Mouse (Mus musculus): ENCODE measurements at regions not wholly inside any gene's neighbourhood (a gene's known extent, or its start where the extent isn't known, plus 50 kb on each side); places are given as distances from the start of the nearest gene placed in this dataset.

GRCm38 (mm10) chr4:114683696-114684095 is 137.8 kb upstream of the Gm12830 start:
- 70% methylated on average over 5 of the region's 5 CpGs for WGBS
- Histone ChIP-seq H3K9me3 (ENCODE audit: control insufficient read depth, low read length) (no peaks in the 10 kb centered on the region), H3K27ac (ENCODE audit: low read depth, low read length) (no peak overlapping the region), H3K36me3 (ENCODE audit: control insufficient read depth, insufficient read depth, low read length) (no peaks in the 10 kb centered on the region), H3K27me3 (ENCODE audit: control insufficient read depth, insufficient read depth, low read length) (no peaks in the 10 kb centered on the region), H3K4me1 (ENCODE audit: control insufficient read depth, insufficient read depth, low read length) (no peaks in the 10 kb centered on the region), H3K9ac (ENCODE audit: low read length) (no peak overlapping the region), H3K4me3 (ENCODE audit: low read depth, low read length) (no peak overlapping the region), H3K4me2 (no peak overlapping the region)
- ATAC-seq (ENCODE audit: low FRiP score) (no peak), DNase-seq (ENCODE audit: low spot score, missing footprints) (peak; percentile 75)

DNA sequence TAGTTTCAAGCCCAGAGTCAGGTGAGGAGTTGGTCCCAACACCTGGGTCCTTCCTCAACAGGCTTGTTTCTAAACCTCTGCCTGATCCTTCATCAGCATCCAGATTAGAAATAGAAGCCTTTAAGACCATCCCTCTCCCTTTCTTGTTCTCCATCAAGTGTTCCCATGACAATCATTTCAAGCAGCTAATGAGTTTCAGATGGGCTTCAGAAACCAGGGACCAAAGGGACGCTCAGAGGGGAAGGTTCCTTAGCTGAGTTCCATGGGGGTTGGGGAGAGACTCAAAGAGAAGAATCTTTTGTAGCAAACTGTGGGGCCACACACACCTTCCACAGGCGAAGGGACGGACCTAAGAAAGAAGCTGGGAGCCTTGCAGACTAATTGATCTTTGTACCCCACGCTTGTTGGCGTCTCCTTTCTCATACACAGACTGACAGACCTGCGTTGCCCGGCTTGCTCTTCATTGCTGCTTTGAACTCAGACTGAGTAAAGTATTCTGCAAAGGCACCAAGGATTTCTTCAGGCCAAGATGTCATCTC is 136.6 kb upstream of the Gm12830 start:
- no peak overlapping the region for H3K4me3 ChIP-seq (ENCODE audit: low read depth, low read length)
- H3K36me3 ChIP-seq (ENCODE audit: control insufficient read depth, insufficient read depth, low read length): no peaks in the 10 kb centered on the region
- no peaks in the 10 kb centered on the region for H3K27me3 ChIP-seq (ENCODE audit: control insufficient read depth, insufficient read depth, low read length)
- no peaks in the 10 kb centered on the region for H3K9me3 ChIP-seq (ENCODE audit: control insufficient read depth, low read length)
- DNase-seq (ENCODE audit: low spot score, missing footprints) (peak; percentile 81), ATAC-seq (ENCODE audit: low FRiP score) (no peak)
- H3K4me1 ChIP-seq (ENCODE audit: control insufficient read depth, insufficient read depth, low read length): no peaks in the 10 kb centered on the region
- no peak overlapping the region for H3K9ac ChIP-seq (ENCODE audit: low read length)
- H3K4me2 ChIP-seq: no peak overlapping the region
- H3K27ac ChIP-seq (ENCODE audit: low read depth, low read length): no peak overlapping the region
- 69% methylated on average over 7 of the region's 7 CpGs for WGBS

- ATAC-seq (ENCODE audit: low FRiP score): peak; percentile 81
- H3K4me1 ChIP-seq (ENCODE audit: control insufficient read depth, insufficient read depth, low read length): no peaks in the 10 kb centered on the region
- WGBS: 12% methylated on average over 11 of the region's 11 CpGs
- no peaks in the 10 kb centered on the region for H3K27me3 ChIP-seq (ENCODE audit: control insufficient read depth, insufficient read depth, low read length)
- no peaks in the 10 kb centered on the region for H3K9me3 ChIP-seq (ENCODE audit: control insufficient read depth, low read length)
- peak overlapping the region; percentile 27 for H3K4me2 ChIP-seq
- no peak overlapping the region for H3K4me3 ChIP-seq (ENCODE audit: low read depth, low read length)
- no peaks in the 10 kb centered on the region for H3K36me3 ChIP-seq (ENCODE audit: control insufficient read depth, insufficient read depth, low read length)
- no peak overlapping the region for H3K9ac ChIP-seq (ENCODE audit: low read length)
- peak; percentile 86 for DNase-seq (ENCODE audit: low spot score, missing footprints)
- no peak overlapping the region for H3K27ac ChIP-seq (ENCODE audit: low read depth, low read length)
Measured at GRCm38 (mm10) chr4:114685454-114685853, 136.1 kb upstream of the Gm12830 start.

- peak; percentile 75 for DNase-seq (ENCODE audit: low spot score, missing footprints)
- no peaks in the 10 kb centered on the region for H3K36me3 ChIP-seq (ENCODE audit: control insufficient read depth, insufficient read depth, low read length)
- H3K27ac ChIP-seq (ENCODE audit: low read depth, low read length): no peak overlapping the region
- H3K4me1 ChIP-seq (ENCODE audit: control insufficient read depth, insufficient read depth, low read length): no peaks in the 10 kb centered on the region
- WGBS: 68% methylated on average over 4 of the region's 4 CpGs
- H3K27me3 ChIP-seq (ENCODE audit: control insufficient read depth, insufficient read depth, low read length): no peaks in the 10 kb centered on the region
- H3K4me3 ChIP-seq (ENCODE audit: low read depth, low read length): no peak overlapping the region
- no peak for ATAC-seq (ENCODE audit: low FRiP score)
- H3K4me2 ChIP-seq: no peak overlapping the region
- H3K9me3 ChIP-seq (ENCODE audit: control insufficient read depth, low read length): no peaks in the 10 kb centered on the region
- H3K9ac ChIP-seq (ENCODE audit: low read length): no peak overlapping the region
Measured at GRCm38 (mm10) chr4:114686091-114686490, 135.4 kb upstream of the Gm12830 start.

DNA sequence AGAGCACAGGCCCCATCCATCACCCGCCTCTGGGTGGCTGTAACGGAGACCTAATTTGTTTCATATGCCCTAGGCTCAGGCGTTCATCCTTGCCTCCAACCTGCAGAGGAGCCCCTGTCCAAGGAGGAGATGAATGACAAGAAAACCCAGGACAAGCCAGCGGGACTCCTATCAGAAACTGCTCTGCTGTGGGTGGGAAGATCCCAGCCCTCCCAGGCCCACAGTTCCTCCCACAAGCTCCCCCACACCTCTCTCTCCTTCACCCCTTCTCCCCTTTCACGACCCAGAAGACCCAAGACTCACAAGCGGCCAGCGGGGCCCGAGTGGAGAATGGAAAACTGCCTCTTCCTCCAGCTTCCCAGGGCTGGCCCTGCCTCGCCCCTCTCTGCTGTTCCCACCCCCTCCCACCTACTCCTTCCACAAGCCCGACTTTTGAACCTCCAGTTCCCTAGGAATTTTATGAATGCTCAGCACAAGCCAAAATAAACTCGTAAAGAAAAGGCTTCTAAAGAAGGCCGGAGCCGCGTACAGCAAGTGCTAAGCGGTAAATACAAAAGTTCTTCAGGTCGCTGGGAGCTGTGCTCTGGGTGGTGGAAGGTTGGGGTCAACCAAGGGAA is 133.1 kb upstream of the Gm12830 start:
- H3K9ac ChIP-seq (ENCODE audit: low read length): no peak overlapping the region
- no peak overlapping the region for H3K4me2 ChIP-seq
- no peaks in the 10 kb centered on the region for H3K4me1 ChIP-seq (ENCODE audit: control insufficient read depth, insufficient read depth, low read length)
- no peaks in the 10 kb centered on the region for H3K36me3 ChIP-seq (ENCODE audit: control insufficient read depth, insufficient read depth, low read length)
- no peaks in the 10 kb centered on the region for H3K27me3 ChIP-seq (ENCODE audit: control insufficient read depth, insufficient read depth, low read length)
- no peak for ATAC-seq (ENCODE audit: low FRiP score)
- H3K9me3 ChIP-seq (ENCODE audit: control insufficient read depth, low read length): no peaks in the 10 kb centered on the region
- DNase-seq (ENCODE audit: low spot score, missing footprints): no peak
- WGBS: 41% methylated on average over 16 of the region's 16 CpGs
- H3K27ac ChIP-seq (ENCODE audit: low read depth, low read length): no peak overlapping the region
- H3K4me3 ChIP-seq (ENCODE audit: low read depth, low read length): no peak overlapping the region

DNA sequence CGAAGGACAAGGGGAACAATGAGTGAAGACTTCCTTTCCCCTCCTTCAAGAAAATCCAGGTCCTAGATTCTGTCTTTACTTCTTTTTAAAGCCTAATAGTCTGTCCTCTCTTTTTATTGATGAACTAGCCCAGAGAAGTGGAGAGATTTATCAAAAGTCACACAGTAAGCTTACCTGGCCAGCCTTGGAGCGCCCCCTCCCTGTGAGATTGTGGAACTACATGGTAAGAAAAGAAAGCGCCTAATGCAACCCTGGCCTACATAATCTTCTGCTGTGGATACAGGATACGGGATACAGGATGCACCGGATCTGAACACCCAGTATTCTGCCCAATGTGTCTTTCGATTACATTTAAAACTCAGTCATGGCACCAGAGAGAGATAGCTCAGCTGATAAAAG is 132.6 kb upstream of the Gm12830 start:
- H3K27ac ChIP-seq (ENCODE audit: low read depth, low read length): no peak overlapping the region
- no peak overlapping the region for H3K9ac ChIP-seq (ENCODE audit: low read length)
- no peak overlapping the region for H3K4me3 ChIP-seq (ENCODE audit: low read depth, low read length)
- WGBS: 70% methylated on average over 6 of the region's 6 CpGs
- no peak for DNase-seq (ENCODE audit: low spot score, missing footprints)
- no peaks in the 10 kb centered on the region for H3K4me1 ChIP-seq (ENCODE audit: control insufficient read depth, insufficient read depth, low read length)
- no peak overlapping the region for H3K4me2 ChIP-seq
- no peaks in the 10 kb centered on the region for H3K9me3 ChIP-seq (ENCODE audit: control insufficient read depth, low read length)
- no peaks in the 10 kb centered on the region for H3K27me3 ChIP-seq (ENCODE audit: control insufficient read depth, insufficient read depth, low read length)
- ATAC-seq (ENCODE audit: low FRiP score): no peak
- no peaks in the 10 kb centered on the region for H3K36me3 ChIP-seq (ENCODE audit: control insufficient read depth, insufficient read depth, low read length)

GRCm38 (mm10) chr4:114705586-114705985 is 115.9 kb upstream of the Gm12830 start:
- 73% methylated on average over 4 of the region's 4 CpGs for whole genome bisulfite sequencing
- ATAC-seq (ENCODE audit: low FRiP score): no peak

GRCm38 (mm10) chr4:114710182-114710909 is 111.2 kb upstream of the Gm12830 start:
- peak; percentile 84 for DNase-seq (ENCODE audit: low spot score, missing footprints)
- 73% methylated on average over 3 of the region's 3 CpGs for WGBS
- H3K27ac ChIP-seq (ENCODE audit: low read depth, low read length): no peak overlapping the region
- no peak for ATAC-seq (ENCODE audit: low FRiP score)
- H3K4me1 ChIP-seq (ENCODE audit: control insufficient read depth, insufficient read depth, low read length): no peaks in the 10 kb centered on the region
- no peak overlapping the region for H3K4me3 ChIP-seq (ENCODE audit: low read depth, low read length)
- no peak overlapping the region for H3K9ac ChIP-seq (ENCODE audit: low read length)
- H3K36me3 ChIP-seq (ENCODE audit: control insufficient read depth, insufficient read depth, low read length): no peaks in the 10 kb centered on the region
- no peaks in the 10 kb centered on the region for H3K27me3 ChIP-seq (ENCODE audit: control insufficient read depth, insufficient read depth, low read length)
- H3K4me2 ChIP-seq: no peak overlapping the region
- H3K9me3 ChIP-seq (ENCODE audit: control insufficient read depth, low read length): no peaks in the 10 kb centered on the region

More at GRCm38 (mm10) chr4:114705586-114705985, 115.9 kb upstream of the Gm12830 start:
- no peak overlapping the region for H3K4me2 ChIP-seq
- DNase-seq (ENCODE audit: low spot score, missing footprints): peak; percentile 75
- H3K4me3 ChIP-seq (ENCODE audit: low read depth, low read length): no peak overlapping the region
- H3K9ac ChIP-seq (ENCODE audit: low read length): no peak overlapping the region
- no peaks in the 10 kb centered on the region for H3K9me3 ChIP-seq (ENCODE audit: control insufficient read depth, low read length)
- no peaks in the 10 kb centered on the region for H3K27me3 ChIP-seq (ENCODE audit: control insufficient read depth, insufficient read depth, low read length)
- no peak overlapping the region for H3K27ac ChIP-seq (ENCODE audit: low read depth, low read length)
- no peaks in the 10 kb centered on the region for H3K36me3 ChIP-seq (ENCODE audit: control insufficient read depth, insufficient read depth, low read length)
- no peaks in the 10 kb centered on the region for H3K4me1 ChIP-seq (ENCODE audit: control insufficient read depth, insufficient read depth, low read length)

DNA sequence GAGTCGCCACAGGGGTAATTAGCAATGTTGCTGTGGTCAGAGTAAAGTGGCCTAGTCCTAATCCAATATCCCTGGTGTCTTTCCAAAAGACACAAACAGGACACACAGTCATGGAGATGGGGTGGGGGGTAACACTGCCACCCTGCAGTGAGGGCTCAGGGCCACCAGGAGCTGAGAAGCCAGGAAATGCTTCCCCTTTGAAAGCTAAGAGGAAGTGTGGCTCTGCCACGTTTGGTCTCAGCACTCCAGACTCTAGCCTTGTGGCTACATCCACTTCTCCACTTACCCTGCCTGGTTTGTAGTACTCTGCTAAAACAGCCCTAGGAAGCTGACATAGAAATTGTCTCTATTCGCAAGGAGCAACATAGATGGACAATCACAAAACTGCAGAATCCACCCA is 110.4 kb upstream of the Gm12830 start:
- Histone ChIP-seq H3K9me3 (ENCODE audit: control insufficient read depth, low read length) (no peaks in the 10 kb centered on the region), H3K27ac (ENCODE audit: low read depth, low read length) (no peak overlapping the region), H3K4me2 (no peak overlapping the region), H3K9ac (ENCODE audit: low read length) (no peak overlapping the region), H3K4me3 (ENCODE audit: low read depth, low read length) (no peak overlapping the region), H3K27me3 (ENCODE audit: control insufficient read depth, insufficient read depth, low read length) (no peaks in the 10 kb centered on the region), H3K4me1 (ENCODE audit: control insufficient read depth, insufficient read depth, low read length) (no peaks in the 10 kb centered on the region), H3K36me3 (ENCODE audit: control insufficient read depth, insufficient read depth, low read length) (no peaks in the 10 kb centered on the region)
- no peak for ATAC-seq (ENCODE audit: low FRiP score)
- 56% methylated on average over 3 of the region's 3 CpGs for WGBS
- DNase-seq (ENCODE audit: low spot score, missing footprints): no peak

Data from midbrain, embryonic 11.5 days (tissue).